Mouse (Mus musculus) left cerebral cortex, adult 11 months (tissue): ENCODE measurements at regions not wholly inside any gene's neighbourhood (a gene's known extent, or its start where the extent isn't known, plus 50 kb on each side); places are given as distances from the start of the nearest gene placed in this dataset.

ENCODE experiments used
- DNase-seq: peaks from one replicate; pipeline ENCODE4 v3.0.0; 2022; ENCODE audit warnings: low spot score

- no peak for DNase-seq
Observed at GRCm38 (mm10) chr12:106585626-106586025, 575.6 kb downstream of the Vrk1 start.

GRCm38 (mm10) chr12:106592686-106593085 lies 582.7 kb downstream of the Vrk1 start:
- DNase-seq: no peak

- DNase-seq: no peak
Observed at GRCm38 (mm10) chr12:106597636-106598035, 587.6 kb downstream of the Vrk1 start.

- no peak for DNase-seq
Observed at GRCm38 (mm10) chr12:106607240-106607639, 597.2 kb downstream of the Vrk1 start.

- no peak for DNase-seq
Observed at GRCm38 (mm10) chr12:106607655-106608337, 597.8 kb downstream of the Vrk1 start.

GRCm38 (mm10) chr12:106618684-106619083 lies 608.7 kb downstream of the Vrk1 start:
- DNase-seq: no peak

GRCm38 (mm10) chr12:106626786-106627185 lies 616.8 kb downstream of the Vrk1 start:
- no peak for DNase-seq

GRCm38 (mm10) chr12:106632566-106632965 lies 622.5 kb downstream of the Vrk1 start:
- no peak for DNase-seq

- DNase-seq: no peak
Observed at GRCm38 (mm10) chr12:106633096-106633495, 623.1 kb downstream of the Vrk1 start.

- DNase-seq: no peak
Observed at GRCm38 (mm10) chr12:106658317-106658716, 648.3 kb downstream of the Vrk1 start.

- no peak for DNase-seq
Observed at GRCm38 (mm10) chr12:106673232-106673766, 663.3 kb downstream of the Vrk1 start.

GRCm38 (mm10) chr12:106674741-106675140 lies 664.7 kb downstream of the Vrk1 start:
- DNase-seq: no peak

- no peak for DNase-seq
Observed at GRCm38 (mm10) chr12:106676136-106676535, 666.1 kb downstream of the Vrk1 start.

GRCm38 (mm10) chr12:106676566-106676965 lies 666.5 kb downstream of the Vrk1 start:
- no peak for DNase-seq

- no peak for DNase-seq
Observed at GRCm38 (mm10) chr12:106685986-106686385, 676.0 kb downstream of the Vrk1 start.

GRCm38 (mm10) chr12:106687751-106688150 lies 677.7 kb downstream of the Vrk1 start:
- no peak for DNase-seq

GRCm38 (mm10) chr12:106688156-106688740 lies 678.2 kb downstream of the Vrk1 start:
- no peak for DNase-seq

- DNase-seq: no peak
Observed at GRCm38 (mm10) chr12:106702958-106703357, 692.9 kb downstream of the Vrk1 start.

- DNase-seq: no peak
Observed at GRCm38 (mm10) chr12:106721271-106722009, 711.4 kb downstream of the Vrk1 start.

- no peak for DNase-seq
Observed at GRCm38 (mm10) chr12:106722010-106722362, 712.0 kb downstream of the Vrk1 start.

- no peak for DNase-seq
Observed at GRCm38 (mm10) chr12:106722761-106723160, 712.7 kb downstream of the Vrk1 start.

GRCm38 (mm10) chr12:106726920-106727319 lies 716.9 kb downstream of the Vrk1 start:
- no peak for DNase-seq

GRCm38 (mm10) chr12:106727486-106727885 lies 717.5 kb downstream of the Vrk1 start:
- DNase-seq: no peak
